Comparison of ENCODE assay signal across 11 mouse cellular contexts in genomic region chr15:12245580-12246359, GRCm38 (mm10). TPM values are rescaled to one million over a fixed set of nuclear protein-coding genes. Genes with fewer than 3 reads are reported as not detected.
A peak's percentile ranks its signal among the peaks of the same experiment; 100 is the strongest.
DNase-seq lines count a peak whose midpoint lies in the region; ATAC-seq and TF ChIP-seq lines count a peak whose summit lies in the region.
"Had no signal": no experiment of that assay in that cellular context is flagged by ENCODE, and none has a peak within 500 bp of the region (broad histone marks: within the 10 kb centered on the region; RNA-seq: fewer than 3 reads in every experiment).

No protein-coding gene starts in this region.

- peak; percentile 49; the same call in 1 of the 2 replicates for ATAC-seq in kidney, embryonic 15.5 days (replicated peaks; ENCODE audit: low FRiP score)
- no peak for ATAC-seq in kidney, embryonic 14.5 days (ENCODE audit: low FRiP score, low TSS enrichment)
- peak; percentile 75 for ATAC-seq in G1E (ENCODE audit: extremely low read depth, insufficient number of reproducible peaks, low FRiP score, poor library complexity, severe bottlenecking)
- peak; percentile 82 for ATAC-seq in common myeloid progenitor, adult 5-6 weeks (replicated peaks; ENCODE audit: low read depth, poor library complexity, severe bottlenecking)
- peak; percentile 76 for ATAC-seq in liver, embryonic 11.5 days (replicated peaks; ENCODE audit: low FRiP score)
- ATAC-seq: forebrain, embryonic 14.5 days had no signal

- H3K4me2 ChIP-seq in kidney, embryonic 15.5 days, result no peak overlapping the region
- H3K4me2 ChIP-seq in kidney, embryonic 14.5 days (replicated peaks; ENCODE audit: low read depth, low read length), result no peak overlapping the region
- peak overlapping the region; percentile 44 for H3K4me2 ChIP-seq in liver, embryonic 11.5 days

- H3K4me1 ChIP-seq in kidney, embryonic 15.5 days, result 0 out of 2 replicates have a peak, but pooled peaks cover 4% of the 10 kb centered on the region
- no peaks in the 10 kb centered on the region for H3K4me1 ChIP-seq in kidney, embryonic 14.5 days (ENCODE audit: control insufficient read depth, insufficient read depth, low read length)
- peaks cover 28% of the 10 kb centered on the region for H3K4me1 ChIP-seq in G1E (ENCODE audit: insufficient read depth, low read depth, low read length)
- peaks cover 25% of the 10 kb centered on the region for H3K4me1 ChIP-seq in liver, embryonic 11.5 days (replicated peaks; ENCODE audit: control insufficient read depth, insufficient read depth, low read length)

- no peak overlapping the region for H3K4me3 ChIP-seq in kidney, embryonic 15.5 days (replicated peaks)
- no peak overlapping the region for H3K4me3 ChIP-seq in kidney, embryonic 14.5 days (ENCODE audit: low read length)
- H3K4me3 ChIP-seq in G1E (ENCODE audit: low read depth, low read length), result no peak overlapping the region
- H3K4me3 ChIP-seq in liver, embryonic 11.5 days (ENCODE audit: low read depth, low read length), result no peak overlapping the region

- WGBS in kidney, embryonic 15.5 days, result 65% methylated on average over 6 of the region's 6 CpGs
- 59% methylated on average over 6 of the region's 6 CpGs for WGBS in kidney, embryonic 14.5 days
- 33% methylated on average over 6 of the region's 6 CpGs for WGBS in liver, embryonic 11.5 days

- no peak overlapping the region for H3K9ac ChIP-seq in kidney, embryonic 15.5 days
- H3K9ac ChIP-seq in kidney, embryonic 14.5 days (ENCODE audit: low read depth, low read length), result no peak overlapping the region
- peak overlapping the region; percentile 47; the same call in 1 of the 2 replicates for H3K9ac ChIP-seq in liver, embryonic 11.5 days (ENCODE audit: low read depth, low read length)

- no peak for TF ChIP-seq CTCF in G1E (IDR thresholded peaks at IDR 0.05; ENCODE audit: low read depth, low read length)

- peak; percentile 14 for DNase-seq in G1E (ENCODE audit: low spot score)
- no peak for DNase-seq in liver, embryonic 11.5 days (ENCODE audit: low spot score)
- DNase-seq in thymus, postnatal 10 days (ENCODE audit: low spot score in 2 of 2), result no peak
- DNase-seq in spleen, postnatal 14 days (ENCODE audit: low spot score in 2 of 2), result no peak
- DNase-seq in layer of hippocampus, postnatal 10 days (ENCODE audit: low spot score in 2 of 2), result no peak
- DNase-seq: adrenal gland, postnatal 10 days; lung, postnatal 10 days had no signal

- H3K9me3 ChIP-seq in kidney, embryonic 15.5 days (replicated peaks), result no peaks in the 10 kb centered on the region
- no peaks in the 10 kb centered on the region for H3K9me3 ChIP-seq in kidney, embryonic 14.5 days (ENCODE audit: control insufficient read depth, low read length)
- no peaks in the 10 kb centered on the region for H3K9me3 ChIP-seq in G1E (replicated peaks)
- no peaks in the 10 kb centered on the region for H3K9me3 ChIP-seq in liver, embryonic 11.5 days (ENCODE audit: control insufficient read depth, low read length)

- H3K27ac ChIP-seq in kidney, embryonic 15.5 days, result 0 out of 2 replicates have a peak overlapping the region, but pooled peaks have one; percentile 37
- no peak overlapping the region for H3K27ac ChIP-seq in kidney, embryonic 14.5 days (ENCODE audit: low read depth, low read length)
- peak overlapping the region; percentile 62 for H3K27ac ChIP-seq in liver, embryonic 11.5 days (ENCODE audit: low read depth, low read length)

- peaks cover 41% of the 10 kb centered on the region for H3K36me3 ChIP-seq in kidney, embryonic 15.5 days
- peaks cover 28% of the 10 kb centered on the region; the same call in 1 of the 2 replicates for H3K36me3 ChIP-seq in kidney, embryonic 14.5 days (ENCODE audit: control insufficient read depth, insufficient read depth, low read length)
- H3K36me3 ChIP-seq in G1E (replicated peaks), result peaks cover 83% of the 10 kb centered on the region
- peaks cover 3% of the 10 kb centered on the region; the same call in 1 of the 2 replicates for H3K36me3 ChIP-seq in liver, embryonic 11.5 days (ENCODE audit: control insufficient read depth, insufficient read depth, low read length)

- H3K27me3 ChIP-seq in kidney, embryonic 15.5 days, result no peaks in the 10 kb centered on the region
- H3K27me3 ChIP-seq in kidney, embryonic 14.5 days (ENCODE audit: control insufficient read depth, insufficient read depth, low read length), result no peaks in the 10 kb centered on the region
- no peaks in the 10 kb centered on the region for H3K27me3 ChIP-seq in G1E (ENCODE audit: insufficient read depth, low read length)
- no peaks in the 10 kb centered on the region for H3K27me3 ChIP-seq in liver, embryonic 11.5 days (replicated peaks; ENCODE audit: control insufficient read depth, insufficient read depth, low read length)

RNA-seq across cellular contexts. Expression of gene Mtmr12, which starts 40.9 kb away (rescaled TPM):
- 20.9 and 21.1 TPM in 2 replicates for polyA plus RNA-seq in kidney, embryonic 15.5 days (2015; fragmentation: Nextera tagmentation; extraction: Ambion mirVana)
- 10.6 and 25.4 TPM in 2 replicates for polyA plus RNA-seq in kidney, embryonic 14.5 days (2014; fragmentation: Nextera tagmentation; extraction: Ambion mirVana)
- total RNA-seq in G1E (2014; fragmentation: Nextera tagmentation), result 27.6 and 29.0 TPM in 2 replicates
- 25.7 and 29.4 TPM in 2 replicates for total RNA-seq in G1E (2017)
- polyA plus RNA-seq in G1E (2012), result 7.9 and 8.2 TPM in 2 replicates
- total RNA-seq in common myeloid progenitor, adult 5-6 weeks (2017), result 10.9 and 24.7 TPM in 2 replicates
- polyA plus RNA-seq in liver, embryonic 11.5 days (2014; fragmentation: Nextera tagmentation; extraction: Ambion mirVana), result 19.6 and 23.0 TPM in 2 replicates
- total RNA-seq in layer of hippocampus, postnatal 10 days (2021), result 10 to 100 TPM; 17.4 to 18.8 TPM
